Mouse (Mus musculus) kidney, embryonic 16.5 days (tissue): ENCODE measurements around the gene Fads3. TPM values are rescaled to one million over a fixed set of nuclear protein-coding genes. Genes with fewer than 3 reads are reported as not detected.

Experiments
- polyA plus RNA-seq: library from polyadenylated mRNA; unstranded; fragments of >200 nt; fragmentation: Nextera tagmentation; extraction: Ambion mirVana; gene quantifications from 2 replicates; pipeline ENCODE4 v1.2.1, GENCODE M21; 2015

The Fads3 gene
- polyA plus RNA-seq, 1 experiment from 2014 or later, result 36.5 TPM

Other genes starting within 250 kb of the Fads3 start
- gene Scgb2a2, start 194.0 kb upstream of the Fads3 start, polyA plus RNA-seq, result not detected in 2 replicates
- 99.9 and 106 TPM in 2 replicates for gene Incenp, start 142.0 kb upstream of the Fads3 start, polyA plus RNA-seq
- gene Fth1, start 61.0 kb upstream of the Fads3 start, polyA plus RNA-seq, result 1,651 and 1,666 TPM in 2 replicates
- 1.4 and 1.9 TPM in 2 replicates for gene Best1, start 39.9 kb upstream of the Fads3 start, polyA plus RNA-seq
- 32.0 and 34.6 TPM in 2 replicates for gene Rab3il1, start 39.9 kb upstream of the Fads3 start, polyA plus RNA-seq
- 76.1 and 85.9 TPM in 2 replicates for gene Fads2, start 60.2 kb downstream of the Fads3 start, polyA plus RNA-seq
- 95.4 and 100 TPM in 2 replicates for gene Fads1, start 141.3 kb downstream of the Fads3 start, polyA plus RNA-seq
- 430 and 433 TPM in 2 replicates for gene Tmem258, start 162.4 kb downstream of the Fads3 start, polyA plus RNA-seq
- 103 and 107 TPM in 2 replicates for gene Fen1, start 162.6 kb downstream of the Fads3 start, polyA plus RNA-seq
- gene Myrf, start 199.2 kb downstream of the Fads3 start, polyA plus RNA-seq, result 3.9 and 4.2 TPM in 2 replicates